Mouse (Mus musculus) CD4-positive, CD25-positive, alpha-beta regulatory T cell, adult 4 months (primary cell): ENCODE measurements around the gene Arid3c. TPM values are rescaled to one million over a fixed set of nuclear protein-coding genes. Genes with fewer than 3 reads are reported as not detected.

Source experiments
- ATAC-seq: one replicate; pipeline ENCODE4 v1.8.0; 2017
- polyA plus RNA-seq, 2 experiments: library from polyadenylated mRNA; unstranded; fragments of 100-300 nt; shearing (Covaris generic); gene quantifications; one replicate each; pipeline ENCODE4 v1.2.1; 2017

The Arid3c gene
- polyA plus RNA-seq, 2 experiments from 2014 or later: not detected

DNA sequence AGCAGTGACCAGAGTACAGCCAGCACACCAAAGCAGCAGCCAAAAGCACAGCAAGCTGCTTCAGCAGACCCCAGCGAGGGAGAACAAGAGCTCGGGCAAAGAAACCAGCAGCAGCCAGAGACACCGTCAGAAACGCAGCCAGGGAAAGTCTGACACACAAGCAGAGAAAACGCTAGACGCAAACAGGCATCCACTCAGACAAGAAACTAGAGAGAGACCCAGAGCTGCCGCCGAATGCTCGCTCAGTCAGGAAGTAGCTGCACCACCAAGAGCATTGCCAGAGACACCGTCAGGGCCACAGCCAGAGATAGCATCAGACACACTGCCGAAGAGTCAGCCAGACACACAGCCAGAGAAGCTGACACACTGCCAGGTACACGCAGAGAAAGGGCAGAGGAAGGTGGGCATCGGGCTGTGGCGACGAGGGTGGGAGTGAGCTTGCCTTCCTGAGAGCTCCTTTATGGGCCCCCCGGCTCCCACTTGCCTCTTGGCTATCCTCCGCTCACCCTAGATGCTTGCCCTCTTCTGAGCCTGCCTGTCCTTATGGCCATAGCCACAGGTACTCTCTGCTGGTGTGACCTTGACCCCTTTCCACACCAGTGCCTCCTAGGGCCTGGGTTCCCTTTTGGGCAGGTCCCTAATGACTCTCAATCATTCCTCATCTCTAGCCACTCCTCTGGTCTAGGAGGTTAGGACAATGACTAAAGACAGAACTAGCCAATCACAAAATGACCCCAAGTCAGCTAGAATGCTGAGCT lies 54.5 kb downstream of the Arid3c start:
- ATAC-seq: no peak

Other genes with a start within 250 kb of the Arid3c start
- not detected for gene AI464131, start 228.1 kb downstream of the Arid3c start, polyA plus RNA-seq
- not detected for gene 1110017D15Rik, start 213.8 kb downstream of the Arid3c start, polyA plus RNA-seq
- gene Fam219a, start 161.6 kb downstream of the Arid3c start, polyA plus RNA-seq: under 1 TPM; 0.52 to 0.56 TPM
- gene Dnaic1, start 161.4 kb downstream of the Arid3c start, polyA plus RNA-seq: not detected
- gene Enho, start 90.8 kb downstream of the Arid3c start, polyA plus RNA-seq: not detected
- gene Cntfr, start 34.1 kb downstream of the Arid3c start, polyA plus RNA-seq: not detected
- 10 to 100 TPM in 1 of 2 experiments, 1 to 10 TPM in 1; 10.0 to 14.0 TPM for gene Il11ra1, start 31.2 kb downstream of the Arid3c start, polyA plus RNA-seq
- gene Rpp25l, start 17.6 kb downstream of the Arid3c start, polyA plus RNA-seq: 10 to 100 TPM; 57.2 to 58.2 TPM
- gene Dctn3, start 8.0 kb downstream of the Arid3c start, polyA plus RNA-seq: 10 to 100 TPM; 91.6 to 93.7 TPM
- 100 to 1,000 TPM in 1 of 2 experiments, 10 to 100 TPM in 1; 70.1 to 104 TPM for gene Galt, start 24.1 kb upstream of the Arid3c start, polyA plus RNA-seq
- gene Sigmar1, start 25.0 kb upstream of the Arid3c start, polyA plus RNA-seq: 10 to 100 TPM; 42.8 to 48.9 TPM
- 10 to 100 TPM in 1 of 2 experiments, 1 to 10 TPM in 1; 9.0 to 10.9 TPM for gene Ccl27a, start 43.1 kb upstream of the Arid3c start, polyA plus RNA-seq
- gene Gm21541, start 172.5 kb upstream of the Arid3c start, polyA plus RNA-seq: not detected
- 1 to 10 TPM; 1.2 to 1.6 TPM for gene Gm20878, start 210.4 kb upstream of the Arid3c start, polyA plus RNA-seq
- under 1 TPM in 1 of 2 experiments, not detected in 1; 0.14 TPM for gene Fam205a4, start 234.9 kb upstream of the Arid3c start, polyA plus RNA-seq